Mouse (Mus musculus) lung, postnatal 0 days (tissue): Measurements from ENCODE around the gene Hcn1.

Experiments
- CTCF ChIP-seq: IDR thresholded peaks from 2 replicates; pipeline ENCODE4 v1.5.1; 2016; ENCODE audit warnings: antibody characterized with exemption, mild to moderate bottlenecking
- EP300 ChIP-seq: IDR thresholded peaks from 2 replicates; pipeline ENCODE4 v1.6.1; 2016; ENCODE audit warnings: antibody characterized with exemption, mild to moderate bottlenecking, control low read depth

DNA sequence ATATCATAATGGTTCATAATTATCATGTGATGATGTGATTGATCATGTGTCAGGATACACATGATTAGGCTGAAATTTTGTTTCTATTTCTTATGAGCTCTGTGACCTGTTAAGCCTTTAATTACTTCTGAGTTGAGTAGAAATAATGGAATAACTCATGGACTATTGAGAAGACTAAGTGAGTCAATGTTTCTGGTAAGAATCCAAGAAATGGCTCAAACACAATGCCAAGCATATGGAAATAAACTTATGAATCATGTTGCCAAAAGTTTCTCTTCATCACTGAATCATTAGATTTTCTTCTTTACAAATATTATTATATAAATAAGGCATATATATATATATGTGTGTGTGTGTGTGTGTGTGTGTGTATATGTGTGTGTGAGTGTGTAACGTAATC, 69.7 kb downstream of the Hcn1 start:
- no peak for TF ChIP-seq CTCF
- TF ChIP-seq EP300 = no peak
